In genomic region chr11:98504926-98505325, GRCm38 (mm10) we compare ENCODE assay signal across 23 mouse cellular contexts. TPM values are rescaled to one million over a fixed set of nuclear protein-coding genes. Genes with fewer than 3 reads are reported as not detected.
DNase-seq lines count a peak whose midpoint lies in the region; ATAC-seq and TF ChIP-seq lines count a peak whose summit lies in the region.
"Had no signal": no experiment of that assay in that cellular context is flagged by ENCODE, and none has a peak within 500 bp of the region (broad histone marks: within the 10 kb centered on the region; RNA-seq: fewer than 3 reads in every experiment).

No protein-coding gene starts in this region.

- TF ChIP-seq CTCF in kidney, postnatal 0 days (IDR thresholded peaks at IDR 0.05; ENCODE audit: low read depth): no peak
- TF ChIP-seq CTCF in kidney, adult 2 months (conservative IDR thresholded peaks at IDR 0.05; ENCODE audit: insufficient read depth, insufficient read length, low read depth, low read length): no peak

- H3K4me2 ChIP-seq in embryonic facial prominence, embryonic 11.5 days (ENCODE audit: low read depth, low read length): no peak overlapping the region
- no peak overlapping the region for H3K4me2 ChIP-seq in kidney, postnatal 0 days (ENCODE audit: low read length)
- H3K4me2 ChIP-seq: embryonic facial prominence, embryonic 12.5 days; forebrain, embryonic 13.5 days; forebrain, embryonic 15.5 days had no signal

- ATAC-seq in embryonic facial prominence, embryonic 11.5 days (replicated peaks; ENCODE audit: insufficient number of reproducible peaks, low FRiP score, low TSS enrichment, low read depth): no peak
- no peak for ATAC-seq in kidney, postnatal 0 days (replicated peaks; ENCODE audit: low FRiP score, low read depth)
- ATAC-seq: activated CD4-positive, CD25-positive, alpha-beta regulatory T cell, adult 4 months; forebrain, embryonic 13.5 days; forebrain, embryonic 15.5 days; forebrain, postnatal 0 days; Patski had no signal

- 61% methylated on average over 3 of the region's 3 CpGs for WGBS in embryonic facial prominence, embryonic 11.5 days
- WGBS in embryonic facial prominence, embryonic 10.5 days: 62% methylated on average over 3 of the region's 3 CpGs
- WGBS in kidney, postnatal 0 days: 33% methylated on average over 3 of the region's 3 CpGs
- 38% methylated on average over 3 of the region's 3 CpGs for WGBS in kidney, adult 2 months

- no peaks in the 10 kb centered on the region for H3K36me3 ChIP-seq in embryonic facial prominence, embryonic 11.5 days (replicated peaks; ENCODE audit: control insufficient read depth, insufficient read depth, low read depth, low read length)
- no peaks in the 10 kb centered on the region for H3K36me3 ChIP-seq in embryonic facial prominence, embryonic 10.5 days (replicated peaks)
- H3K36me3 ChIP-seq in kidney, postnatal 0 days (ENCODE audit: insufficient read depth, low read length): no peaks in the 10 kb centered on the region
- H3K36me3 ChIP-seq in kidney, adult 2 months (ENCODE audit: control insufficient read depth, insufficient read depth, low read length): no peaks in the 10 kb centered on the region
- H3K36me3 ChIP-seq: embryonic facial prominence, embryonic 12.5 days; forebrain, embryonic 15.5 days; G1E had no signal

- H3K27ac ChIP-seq in embryonic facial prominence, embryonic 11.5 days (replicated peaks; ENCODE audit: low read depth, low read length): no peak overlapping the region
- no peak overlapping the region for H3K27ac ChIP-seq in embryonic facial prominence, embryonic 10.5 days (replicated peaks)
- H3K27ac ChIP-seq in kidney, postnatal 0 days: no peak overlapping the region
- H3K27ac ChIP-seq in kidney, adult 2 months (ENCODE audit: insufficient read depth, low read depth, low read length): no peak overlapping the region
- H3K27ac ChIP-seq: embryonic facial prominence, embryonic 12.5 days; forebrain, embryonic 13.5 days; forebrain, embryonic 15.5 days had no signal

- TF ChIP-seq POLR2A in kidney, adult 2 months (IDR thresholded peaks at IDR 0.05; ENCODE audit: low read depth, low read length): no peak

- peak; percentile 10 for DNase-seq in embryonic facial prominence, embryonic 11.5 days (ENCODE audit: low spot score)
- DNase-seq in embryonic facial prominence, embryonic 10.5 days (ENCODE audit: low spot score): no peak
- DNase-seq in kidney, postnatal 0 days (ENCODE audit: low spot score): peak; percentile 54
- DNase-seq in kidney, adult 2 months: no peak
- peak; percentile 63 for DNase-seq in induced T-regulatory cell, adult 2 months (ENCODE audit: low read depth)
- DNase-seq in gastrocnemius, adult 8-10 months (ENCODE audit: low spot score in 2 of 2): no peak
- DNase-seq: adrenal gland, adult 8-10 months; adrenal gland, postnatal 14 days; adrenal gland, postnatal 36 days; cerebellum, adult 11-12 months; cerebellum, adult 2 months; cerebellum, adult 9-10 months; cerebellum, postnatal 10 days; cerebellum, postnatal 25 days; forebrain, postnatal 0 days had no signal

- H3K4me1 ChIP-seq in embryonic facial prominence, embryonic 11.5 days (ENCODE audit: control insufficient read depth, insufficient read depth, low read length): no peaks in the 10 kb centered on the region
- 0 out of 2 replicates have a peak, but pooled peaks cover 3% of the 10 kb centered on the region for H3K4me1 ChIP-seq in embryonic facial prominence, embryonic 10.5 days
- no peaks in the 10 kb centered on the region for H3K4me1 ChIP-seq in kidney, postnatal 0 days (replicated peaks; ENCODE audit: insufficient read depth, low read length)
- H3K4me1 ChIP-seq in kidney, adult 2 months (ENCODE audit: control insufficient read depth, insufficient read depth, low read length): no peaks in the 10 kb centered on the region
- H3K4me1 ChIP-seq: embryonic facial prominence, embryonic 12.5 days; forebrain, embryonic 13.5 days had no signal

- no peaks in the 10 kb centered on the region for H3K9me3 ChIP-seq in embryonic facial prominence, embryonic 11.5 days (replicated peaks; ENCODE audit: control insufficient read depth, low read length)
- no peaks in the 10 kb centered on the region for H3K9me3 ChIP-seq in embryonic facial prominence, embryonic 10.5 days
- no peaks in the 10 kb centered on the region for H3K9me3 ChIP-seq in kidney, postnatal 0 days (replicated peaks; ENCODE audit: low read length)
- H3K9me3 ChIP-seq: embryonic facial prominence, embryonic 12.5 days; forebrain, embryonic 15.5 days; G1E had no signal

- H3K4me3 ChIP-seq in embryonic facial prominence, embryonic 11.5 days (ENCODE audit: low read depth, low read length): no peak overlapping the region
- no peak overlapping the region for H3K4me3 ChIP-seq in embryonic facial prominence, embryonic 10.5 days
- no peak overlapping the region for H3K4me3 ChIP-seq in kidney, postnatal 0 days (replicated peaks; ENCODE audit: low read depth, low read length)
- no peak overlapping the region for H3K4me3 ChIP-seq in kidney, adult 2 months (ENCODE audit: insufficient read depth, low read depth, low read length)
- H3K4me3 ChIP-seq: embryonic facial prominence, embryonic 12.5 days; forebrain, embryonic 13.5 days; forebrain, embryonic 15.5 days had no signal

- no peaks in the 10 kb centered on the region for H3K27me3 ChIP-seq in embryonic facial prominence, embryonic 11.5 days (ENCODE audit: control insufficient read depth, insufficient read depth, low read length)
- H3K27me3 ChIP-seq in embryonic facial prominence, embryonic 10.5 days (replicated peaks; ENCODE audit: low read depth, poor library complexity, severe bottlenecking): peaks cover 7% of the 10 kb centered on the region; the same call in 1 of the 2 replicates
- H3K27me3 ChIP-seq in kidney, postnatal 0 days (ENCODE audit: insufficient read depth, low read length): no peaks in the 10 kb centered on the region
- H3K27me3 ChIP-seq in kidney, adult 2 months (replicated peaks; ENCODE audit: control insufficient read depth, insufficient read depth, low read length): no peaks in the 10 kb centered on the region
- H3K27me3 ChIP-seq: embryonic facial prominence, embryonic 12.5 days had no signal

- H3K9ac ChIP-seq in embryonic facial prominence, embryonic 11.5 days (replicated peaks; ENCODE audit: low read length): no peak overlapping the region
- no peak overlapping the region for H3K9ac ChIP-seq in kidney, postnatal 0 days (ENCODE audit: low read depth, low read length)
- H3K9ac ChIP-seq: embryonic facial prominence, embryonic 12.5 days; forebrain, embryonic 13.5 days; forebrain, embryonic 15.5 days; forebrain, postnatal 0 days had no signal

RNA-seq across cellular contexts. Expression of gene Ikzf3, which starts 40.9 kb away (rescaled TPM):
- 0.07 TPM in 1 of 2 replicates, not detected in the other for polyA plus RNA-seq in embryonic facial prominence, embryonic 11.5 days (2014; fragmentation: Nextera tagmentation; extraction: Ambion mirVana)
- polyA plus RNA-seq in embryonic facial prominence, embryonic 10.5 days (2016; fragmentation: Nextera tagmentation; extraction: Ambion mirVana): 0.05 and 0.13 TPM in 2 replicates
- 0.26 and 0.29 TPM in 2 replicates for polyA plus RNA-seq in kidney, postnatal 0 days (2015; fragmentation: Nextera tagmentation; extraction: Ambion mirVana)
- polyA plus RNA-seq in kidney, adult 2 months (2012; rRNA removed): 0.58 and 3.9 TPM in 2 replicates
- total RNA-seq in gastrocnemius, adult 8-10 months (2022): not detected
- polyA plus RNA-seq: C2C12; forebrain, embryonic 13.5 days; Patski had no signal

RNA-seq across cellular contexts. Expression of gene Zpbp2, which starts 46.0 kb away (rescaled TPM):
- polyA plus RNA-seq in embryonic facial prominence, embryonic 11.5 days (2014; fragmentation: Nextera tagmentation; extraction: Ambion mirVana): 0.24 TPM in 1 of 2 replicates, not detected in the other
- 0.20 and 0.47 TPM in 2 replicates for polyA plus RNA-seq in embryonic facial prominence, embryonic 10.5 days (2016; fragmentation: Nextera tagmentation; extraction: Ambion mirVana)
- polyA plus RNA-seq in kidney, postnatal 0 days (2015; fragmentation: Nextera tagmentation; extraction: Ambion mirVana): 0.43 and 0.64 TPM in 2 replicates
- 0.26 and 0.34 TPM in 2 replicates for polyA plus RNA-seq in kidney, adult 2 months (2012; rRNA removed)
- total RNA-seq in gastrocnemius, adult 8-10 months (2022): not detected
- total RNA-seq: adrenal gland, postnatal 14 days; forebrain, postnatal 0 days had no signal
- polyA plus RNA-seq: C2C12; embryonic facial prominence, embryonic 12.5 days; embryonic facial prominence, embryonic 14.5 days; forebrain, embryonic 13.5 days; forebrain, postnatal 0 days had no signal

RNA-seq across cellular contexts. Expression of gene Grb7, which starts 58.7 kb away (rescaled TPM):
- 8.1 and 8.5 TPM in 2 replicates for polyA plus RNA-seq in embryonic facial prominence, embryonic 11.5 days (2014; fragmentation: Nextera tagmentation; extraction: Ambion mirVana)
- polyA plus RNA-seq in embryonic facial prominence, embryonic 10.5 days (2016; fragmentation: Nextera tagmentation; extraction: Ambion mirVana): 11.9 and 13.3 TPM in 2 replicates
- 66.9 and 73.2 TPM in 2 replicates for polyA plus RNA-seq in kidney, postnatal 0 days (2015; fragmentation: Nextera tagmentation; extraction: Ambion mirVana)
- 143 and 160 TPM in 2 replicates for polyA plus RNA-seq in kidney, adult 2 months (2012; rRNA removed)
- under 1 TPM in 2 of 4 experiments, not detected in 2; 0.11 to 0.29 TPM for total RNA-seq in gastrocnemius, adult 8-10 months (2022)
- total RNA-seq: adrenal gland, postnatal 36 days; G1E had no signal
- polyA plus RNA-seq: C2C12, G1E had no signal

Comparison
In these comparisons a context has a peak if more than half of its experiments do, and no peak if none do; other contexts are left out.
1. DNase-seq: peak in embryonic facial prominence, embryonic 11.5 days (single experiment), kidney, postnatal 0 days (single experiment) and induced T-regulatory cell, adult 2 months (single experiment); none in embryonic facial prominence, embryonic 10.5 days (single experiment), kidney, adult 2 months (single experiment) and gastrocnemius, adult 8-10 months (0 of 2).